Mouse (Mus musculus): ENCODE measurements around the gene Cacnb1. TPM values are rescaled to one million over a fixed set of nuclear protein-coding genes. Genes with fewer than 3 reads are reported as not detected.

Cacnb1 gene
- polyA plus RNA-seq, 1 experiment from 2014 or later, result 19.6 TPM

GRCm38 (mm10) chr11:98021118-98021517, 1.7 kb downstream of the Cacnb1 start:
- no peaks in the 10 kb centered on the region for H3K27me3 ChIP-seq
- H3K9me3 ChIP-seq, result no peaks in the 10 kb centered on the region
- H3K4me2 ChIP-seq, result peak overlapping the region; percentile 84
- WGBS, result 45% methylated on average over 2 of the region's 2 CpGs
- H3K27ac ChIP-seq, result peak overlapping the region; percentile 91
- H3K36me3 ChIP-seq, result peaks cover 23% of the 10 kb centered on the region
- H3K4me1 ChIP-seq, result peaks cover 45% of the 10 kb centered on the region
- H3K4me3 ChIP-seq, result peak overlapping the region; percentile 88
- no peak overlapping the region for H3K9ac ChIP-seq
- peak; percentile 26; the same call in 1 of the 2 replicates for ATAC-seq (ENCODE audit: insufficient number of reproducible peaks, low FRiP score, low TSS enrichment, low read depth)

- WGBS, result 44% methylated on average over 1 of the region's 1 CpGs
- H3K4me3 ChIP-seq, result peak overlapping the region; percentile 10
- peaks cover 42% of the 10 kb centered on the region for H3K4me1 ChIP-seq
- H3K27me3 ChIP-seq, result no peaks in the 10 kb centered on the region
- no peak for ATAC-seq (ENCODE audit: insufficient number of reproducible peaks, low FRiP score, low TSS enrichment, low read depth)
- H3K4me2 ChIP-seq, result peak overlapping the region; percentile 19; the same call in 1 of the 2 replicates
- H3K36me3 ChIP-seq, result peaks cover 28% of the 10 kb centered on the region
- H3K27ac ChIP-seq, result peak overlapping the region; percentile 43; the same call in 1 of the 2 replicates
- no peaks in the 10 kb centered on the region for H3K9me3 ChIP-seq
- H3K9ac ChIP-seq, result no peak overlapping the region
Observed at GRCm38 (mm10) chr11:98020710-98021109, 2.1 kb downstream of the Cacnb1 start.

GRCm38 (mm10) chr11:98019883-98020610, 2.8 kb downstream of the Cacnb1 start:
- peaks cover 38% of the 10 kb centered on the region for H3K4me1 ChIP-seq
- H3K9ac ChIP-seq, result no peak overlapping the region
- no peaks in the 10 kb centered on the region for H3K9me3 ChIP-seq
- peak overlapping the region; percentile 43 for H3K27ac ChIP-seq
- no peaks in the 10 kb centered on the region for H3K27me3 ChIP-seq
- H3K36me3 ChIP-seq, result peaks cover 33% of the 10 kb centered on the region
- no peak for ATAC-seq (ENCODE audit: insufficient number of reproducible peaks, low FRiP score, low TSS enrichment, low read depth)
- WGBS, result 25% methylated on average over 8 of the region's 8 CpGs
- peak overlapping the region; percentile 19; the same call in 1 of the 2 replicates for H3K4me2 ChIP-seq
- H3K4me3 ChIP-seq, result peak overlapping the region; percentile 10; the same call in 1 of the 2 replicates

GRCm38 (mm10) chr11:98018858-98019641, 3.8 kb downstream of the Cacnb1 start:
- Histone ChIP-seq H3K4me3 (no peak overlapping the region), H3K27ac (no peak overlapping the region), H3K36me3 (peaks cover 41% of the 10 kb centered on the region), H3K4me1 (peaks cover 38% of the 10 kb centered on the region), H3K9me3 (no peaks in the 10 kb centered on the region), H3K27me3 (no peaks in the 10 kb centered on the region), H3K4me2 (no peak overlapping the region), H3K9ac (no peak overlapping the region)
- ATAC-seq (ENCODE audit: insufficient number of reproducible peaks, low FRiP score, low TSS enrichment, low read depth), result no peak
- WGBS, result 51% methylated on average over 10 of the region's 10 CpGs

- Histone ChIP-seq H3K4me3 (no peak overlapping the region), H3K9me3 (no peaks in the 10 kb centered on the region), H3K4me2 (no peak overlapping the region), H3K27me3 (no peaks in the 10 kb centered on the region), H3K27ac (no peak overlapping the region), H3K9ac (no peak overlapping the region), H3K4me1 (peaks cover 38% of the 10 kb centered on the region), H3K36me3 (peaks cover 45% of the 10 kb centered on the region)
- WGBS, result 64% methylated on average over 6 of the region's 6 CpGs
- ATAC-seq (ENCODE audit: insufficient number of reproducible peaks, low FRiP score, low TSS enrichment, low read depth), result no peak
Observed at GRCm38 (mm10) chr11:98018222-98018621, 4.6 kb downstream of the Cacnb1 start.

GRCm38 (mm10) chr11:98016824-98017223, 6.0 kb downstream of the Cacnb1 start:
- Histone ChIP-seq H3K27ac (no peak overlapping the region), H3K4me3 (no peak overlapping the region), H3K9ac (no peak overlapping the region), H3K36me3 (peaks cover 55% of the 10 kb centered on the region), H3K4me2 (no peak overlapping the region), H3K9me3 (no peaks in the 10 kb centered on the region), H3K4me1 (peaks cover 32% of the 10 kb centered on the region), H3K27me3 (no peaks in the 10 kb centered on the region)
- no peak for ATAC-seq (ENCODE audit: insufficient number of reproducible peaks, low FRiP score, low TSS enrichment, low read depth)
- 61% methylated on average over 4 of the region's 4 CpGs for WGBS

- H3K4me2 ChIP-seq, result no peak overlapping the region
- peaks cover 25% of the 10 kb centered on the region for H3K4me1 ChIP-seq
- 96% methylated on average over 5 of the region's 5 CpGs for WGBS
- no peak overlapping the region for H3K4me3 ChIP-seq
- no peak overlapping the region for H3K27ac ChIP-seq
- H3K27me3 ChIP-seq, result no peaks in the 10 kb centered on the region
- H3K9me3 ChIP-seq, result no peaks in the 10 kb centered on the region
- H3K36me3 ChIP-seq, result peaks cover 55% of the 10 kb centered on the region
- H3K9ac ChIP-seq, result no peak overlapping the region
- no peak for ATAC-seq (ENCODE audit: insufficient number of reproducible peaks, low FRiP score, low TSS enrichment, low read depth)
Observed at GRCm38 (mm10) chr11:98016177-98016576, 6.7 kb downstream of the Cacnb1 start.

- ATAC-seq (ENCODE audit: insufficient number of reproducible peaks, low FRiP score, low TSS enrichment, low read depth), result no peak
- Histone ChIP-seq H3K4me1 (no peaks in the 10 kb centered on the region; the same call in 1 of the 2 replicates), H3K36me3 (peaks cover 77% of the 10 kb centered on the region), H3K9me3 (no peaks in the 10 kb centered on the region), H3K4me2 (no peak overlapping the region), H3K9ac (no peak overlapping the region), H3K27me3 (no peaks in the 10 kb centered on the region), H3K27ac (no peak overlapping the region), H3K4me3 (no peak overlapping the region)
- 78% methylated on average over 10 of the region's 10 CpGs for WGBS
Observed at GRCm38 (mm10) chr11:98012831-98013230, 10.0 kb downstream of the Cacnb1 start.

GRCm38 (mm10) chr11:98011716-98012115, 11.1 kb downstream of the Cacnb1 start:
- WGBS, result 49% methylated on average over 9 of the region's 9 CpGs
- H3K4me1 ChIP-seq, result no peaks in the 10 kb centered on the region
- H3K9me3 ChIP-seq, result no peaks in the 10 kb centered on the region
- H3K36me3 ChIP-seq, result peaks cover 76% of the 10 kb centered on the region
- H3K27me3 ChIP-seq, result no peaks in the 10 kb centered on the region
- no peak overlapping the region for H3K9ac ChIP-seq
- no peak for ATAC-seq (ENCODE audit: insufficient number of reproducible peaks, low FRiP score, low TSS enrichment, low read depth)
- H3K27ac ChIP-seq, result no peak overlapping the region
- H3K4me2 ChIP-seq, result no peak overlapping the region
- H3K4me3 ChIP-seq, result no peak overlapping the region

- no peak overlapping the region for H3K9ac ChIP-seq
- no peak overlapping the region for H3K27ac ChIP-seq
- H3K9me3 ChIP-seq, result no peaks in the 10 kb centered on the region
- no peak overlapping the region for H3K4me2 ChIP-seq
- 73% methylated on average over 11 of the region's 11 CpGs for WGBS
- peaks cover 16% of the 10 kb centered on the region for H3K4me1 ChIP-seq
- no peak for ATAC-seq (ENCODE audit: insufficient number of reproducible peaks, low FRiP score, low TSS enrichment, low read depth)
- no peak overlapping the region for H3K4me3 ChIP-seq
- no peaks in the 10 kb centered on the region for H3K27me3 ChIP-seq
- H3K36me3 ChIP-seq, result peaks cover 69% of the 10 kb centered on the region
Observed at GRCm38 (mm10) chr11:98008087-98008486, 14.7 kb downstream of the Cacnb1 start.

GRCm38 (mm10) chr11:98005686-98006085, 17.1 kb downstream of the Cacnb1 start:
- H3K9ac ChIP-seq, result no peak overlapping the region
- H3K4me2 ChIP-seq, result no peak overlapping the region
- H3K36me3 ChIP-seq, result peaks cover 60% of the 10 kb centered on the region
- ATAC-seq (ENCODE audit: insufficient number of reproducible peaks, low FRiP score, low TSS enrichment, low read depth), result no peak
- H3K27me3 ChIP-seq, result peaks cover 9% of the 10 kb centered on the region
- H3K4me1 ChIP-seq, result peaks cover 33% of the 10 kb centered on the region
- 69% methylated on average over 10 of the region's 10 CpGs for whole genome bisulfite sequencing
- no peak overlapping the region for H3K4me3 ChIP-seq
- no peaks in the 10 kb centered on the region for H3K9me3 ChIP-seq
- peak overlapping the region; percentile 50 for H3K27ac ChIP-seq

- Histone ChIP-seq H3K4me1 (peaks cover 36% of the 10 kb centered on the region), H3K36me3 (peaks cover 54% of the 10 kb centered on the region), H3K9me3 (no peaks in the 10 kb centered on the region), H3K27me3 (peaks cover 9% of the 10 kb centered on the region), H3K27ac (no peak overlapping the region), H3K4me3 (no peak overlapping the region), H3K9ac (no peak overlapping the region), H3K4me2 (no peak overlapping the region)
- no peak for ATAC-seq (ENCODE audit: insufficient number of reproducible peaks, low FRiP score, low TSS enrichment, low read depth)
- whole genome bisulfite sequencing, result 47% methylated on average over 13 of the region's 13 CpGs
Observed at GRCm38 (mm10) chr11:98005076-98005475, 17.8 kb downstream of the Cacnb1 start.
